Mouse (Mus musculus) heart, adult 18-20 months (tissue): Measurements from ENCODE around the gene Olfr315. TPM values are rescaled to one million over a fixed set of nuclear protein-coding genes. Genes with fewer than 3 reads are reported as not detected.
"Not testable (repeated sequence)": the region's sequence is repeated elsewhere in the genome, so short reads cannot be mapped to it uniquely, and the experiment has no call there.

Experiments used
- DNase-seq, 2 experiments: peaks; one replicate each; pipeline ENCODE4 v3.0.0; 2021 to 2022; ENCODE audit warnings: mixed read lengths in 1 of 2
- long read RNA-seq, 2 experiments: library from polyadenylated mRNA; stranded (forward); transcript quantifications; one replicate each; pipeline ENCODE4 v2.0.0; 2021
- total RNA-seq, 2 experiments: library from RNA; stranded (reverse); gene quantifications; 2 replicates each; pipeline ENCODE4 v1.2.3; 2021

Gene Olfr315
- not detected for total RNA-seq
- long read RNA-seq, experiment 1, result 0 reads
- long read RNA-seq, experiment 2, result 0 reads

- no peak for DNase-seq
Measured at GRCm38 (mm10) chr11:58772888-58773287, at the start of gene Olfr315. Olfr315 (plus strand) TSS chr11:58773188.

DNA sequence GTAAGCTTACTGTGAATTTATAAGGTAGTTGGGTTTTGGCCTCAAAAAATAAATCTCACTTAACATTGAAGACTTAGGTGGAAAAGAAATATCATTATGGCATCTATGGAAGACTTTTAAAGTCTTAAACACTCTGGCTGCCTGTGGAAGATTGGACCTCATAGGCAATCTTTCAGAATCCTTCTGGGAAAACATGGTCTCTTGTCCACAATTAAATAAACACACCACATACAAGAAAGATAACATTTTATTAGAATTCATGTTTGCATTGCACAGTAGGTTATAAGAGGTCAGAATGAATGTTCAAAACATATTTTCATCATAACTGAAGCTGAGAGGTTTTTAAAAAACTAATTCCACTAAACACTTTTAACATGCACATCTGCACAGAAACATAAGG is 49.1 kb upstream of the Olfr315 start, which contains the start of gene Olfr318:
Gene Olfr318, minus strand, starts transcription at position 101 of the 400 bp plus-strand sequence.
- DNase-seq, result no peak

- DNase-seq, result not testable (repeated sequence)
Measured at GRCm38 (mm10) chr11:58727896-58728650, 44.9 kb upstream of the Olfr315 start.

DNA sequence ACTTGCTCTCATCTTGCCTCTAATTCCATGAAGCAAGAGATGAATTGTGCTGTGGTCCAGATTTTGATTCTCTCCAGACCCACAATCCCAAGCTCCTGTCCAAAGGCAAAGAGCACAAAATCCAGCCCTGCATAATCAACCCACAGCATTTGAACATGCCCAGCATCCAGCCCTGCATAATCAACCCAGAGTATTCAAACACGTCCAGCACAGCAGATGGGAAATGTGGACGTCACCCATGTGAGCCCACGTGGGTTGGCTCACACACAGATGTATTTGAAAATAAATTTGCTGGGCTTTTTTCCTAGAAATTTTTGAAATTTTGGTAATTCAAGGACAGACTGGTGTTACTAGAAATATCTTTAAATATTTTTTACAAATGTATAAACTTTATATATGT is 39.6 kb upstream of the Olfr315 start:
- DNase-seq, result no peak

- no peak for DNase-seq
Measured at GRCm38 (mm10) chr11:58738792-58739262, 34.2 kb upstream of the Olfr315 start, which contains the start of gene Olfr317. Olfr317 (minus strand) TSS chr11:58739212.

- DNase-seq, result not testable (repeated sequence)
Measured at GRCm38 (mm10) chr11:58751096-58751495, 21.9 kb upstream of the Olfr315 start.

DNA sequence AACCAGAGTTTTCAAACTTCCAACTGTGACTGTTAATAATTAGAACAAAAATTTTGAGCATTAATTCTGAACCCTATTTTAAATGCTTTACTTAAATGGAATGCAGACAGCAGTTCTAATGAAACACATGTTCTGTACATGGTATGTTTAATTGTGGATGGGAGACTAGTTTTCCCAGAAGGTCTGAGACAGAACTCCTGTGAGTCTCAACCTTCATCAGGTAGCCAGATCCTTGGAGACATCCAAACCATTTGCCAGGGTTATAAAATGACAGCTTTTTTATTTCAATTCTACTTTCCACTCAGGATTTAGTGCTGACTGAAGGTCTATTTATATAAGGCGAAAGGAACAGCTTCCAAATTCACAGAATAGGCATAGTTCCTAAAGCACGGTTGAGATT is 20.6 kb upstream of the Olfr315 start, which contains the start of gene Olfr316:
Gene Olfr316, plus strand, starts transcription at position 301 of the 400 bp plus-strand sequence.
- no peak for DNase-seq

GRCm38 (mm10) chr11:58782480-58783089 is 9.6 kb downstream of the Olfr315 start, which contains the start of gene Olfr314:
Olfr314 (plus strand) TSS chr11:58782952.
- DNase-seq, result no peak

GRCm38 (mm10) chr11:58784182-58784581 is 11.2 kb downstream of the Olfr315 start:
- DNase-seq, result no peak

- DNase-seq, result no peak
Measured at GRCm38 (mm10) chr11:58787651-58788050, 14.7 kb downstream of the Olfr315 start.

DNA sequence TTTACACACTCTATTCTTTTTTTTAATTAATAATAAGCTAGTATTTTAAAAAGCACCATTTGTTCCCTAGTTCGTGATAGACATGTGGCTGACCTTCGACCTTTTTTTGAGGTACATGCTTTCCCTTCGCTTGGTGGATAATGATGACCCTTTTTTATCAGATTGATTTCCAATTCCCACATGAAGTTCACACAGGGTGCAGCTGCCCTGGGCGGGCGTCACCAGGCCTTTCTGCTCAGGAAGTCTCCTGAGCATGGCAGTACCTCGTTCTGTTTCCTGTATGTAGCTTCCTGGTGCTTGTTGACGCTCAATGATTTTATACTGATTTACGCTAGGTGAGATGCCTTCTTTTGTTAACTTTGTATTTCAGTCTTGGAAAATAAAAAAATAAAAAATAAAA is 15.4 kb downstream of the Olfr315 start:
- no peak for DNase-seq

DNA sequence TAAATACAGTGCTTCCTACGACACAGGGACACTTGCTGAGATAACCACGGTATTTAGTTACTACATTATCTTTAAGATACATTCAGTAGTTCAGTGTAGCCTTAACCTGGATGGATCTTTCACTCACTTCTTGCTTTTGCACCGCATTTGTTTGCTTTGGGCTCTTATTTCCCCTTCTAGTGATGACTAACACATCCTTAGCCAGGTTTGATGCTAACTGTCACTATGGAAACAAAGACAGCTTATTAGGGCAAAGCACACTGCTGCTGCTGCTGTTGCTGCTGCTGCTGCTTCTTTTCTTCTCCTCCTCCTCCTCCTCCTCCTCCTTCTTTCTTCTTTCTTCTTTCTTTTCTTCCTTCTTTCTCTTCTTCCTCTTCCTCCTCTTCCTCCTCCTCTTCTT is 16.5 kb downstream of the Olfr315 start:
- DNase-seq, result no peak

DNA sequence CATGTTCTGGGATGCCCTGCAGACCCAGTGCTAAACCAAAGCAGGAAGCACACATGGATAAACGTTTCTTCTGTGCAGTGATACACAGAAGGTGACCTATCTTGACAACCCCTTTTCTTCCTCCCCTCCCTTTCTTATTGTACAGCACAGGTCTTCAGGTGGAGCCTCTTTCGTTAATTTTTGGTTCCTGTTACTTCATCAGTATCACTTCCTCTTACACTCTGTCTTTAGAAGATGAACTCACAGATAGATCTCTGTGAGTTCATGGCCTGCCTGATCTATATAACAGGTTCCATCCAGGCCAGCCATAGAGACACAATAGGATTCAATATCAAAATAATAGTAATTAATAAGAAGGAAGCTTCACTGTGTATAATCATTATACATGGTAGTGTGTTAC is 17.1 kb downstream of the Olfr315 start:
- DNase-seq, result no peak

DNA sequence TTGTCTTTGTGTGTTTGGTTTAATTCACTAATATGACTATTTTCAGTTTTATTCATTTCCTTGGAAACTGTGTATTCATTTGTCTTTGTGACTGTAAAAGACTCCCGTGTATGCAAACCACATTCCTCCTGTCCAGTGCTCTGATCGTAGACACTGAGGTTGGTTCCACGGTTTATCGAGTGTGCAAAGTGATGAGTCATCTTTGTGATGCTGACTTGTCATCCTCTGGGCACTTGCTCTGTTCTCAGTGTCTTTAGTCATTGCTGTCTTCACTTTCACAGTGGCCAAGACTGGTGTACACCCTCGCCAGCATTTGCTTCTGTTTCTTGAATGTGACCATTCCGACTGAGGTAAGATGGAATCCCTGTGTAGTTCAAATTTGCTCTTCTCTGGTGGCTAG is 17.7 kb downstream of the Olfr315 start:
- no peak for DNase-seq

DNA sequence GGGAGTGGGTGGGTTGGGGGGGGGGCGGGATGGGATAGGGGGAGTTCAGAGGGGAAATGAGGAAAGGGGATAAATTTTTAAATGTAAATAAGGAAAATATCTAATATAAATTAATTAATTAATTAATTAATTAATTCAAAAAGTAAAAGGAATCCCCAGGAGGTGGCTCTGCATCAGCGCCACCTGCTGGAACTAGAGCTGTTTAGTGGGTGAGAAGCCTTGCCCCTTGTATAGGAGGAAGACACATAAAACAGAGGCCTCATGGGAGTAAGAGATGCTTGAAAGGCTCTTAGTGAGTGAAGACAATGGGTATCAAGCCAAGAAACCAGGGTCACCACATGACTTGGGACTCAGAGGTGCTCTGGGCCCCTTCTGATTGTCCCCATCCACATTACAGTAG is 22.9 kb downstream of the Olfr315 start:
- no peak for DNase-seq

GRCm38 (mm10) chr11:58796850-58797249 is 23.9 kb downstream of the Olfr315 start:
- DNase-seq, result no peak

DNA sequence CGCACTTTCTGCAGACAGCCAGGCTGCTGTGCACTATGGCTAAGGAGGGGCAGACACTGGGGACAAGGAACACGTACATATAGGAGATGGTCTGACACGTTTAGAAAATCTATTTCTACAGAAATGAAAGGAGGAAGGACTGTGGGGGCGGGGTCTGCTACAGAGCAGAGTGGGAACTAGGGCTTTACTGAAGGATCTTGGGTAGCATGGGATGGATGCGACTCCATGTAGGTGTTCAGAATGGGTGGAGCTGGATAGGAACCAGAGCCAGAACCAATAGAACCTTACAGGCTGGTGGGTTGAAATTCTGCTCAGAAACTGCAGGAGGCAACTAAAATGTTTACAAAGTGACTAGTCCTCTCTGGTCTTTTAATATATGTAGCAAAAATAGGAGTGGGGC is 26.8 kb downstream of the Olfr315 start:
- DNase-seq, result no peak

GRCm38 (mm10) chr11:58801558-58802228 is 28.7 kb downstream of the Olfr315 start, which contains the start of gene Fam183b:
Fam183b (minus strand) TSS chr11:58801960.
- peak; percentile 7 to 39 for DNase-seq

DNA sequence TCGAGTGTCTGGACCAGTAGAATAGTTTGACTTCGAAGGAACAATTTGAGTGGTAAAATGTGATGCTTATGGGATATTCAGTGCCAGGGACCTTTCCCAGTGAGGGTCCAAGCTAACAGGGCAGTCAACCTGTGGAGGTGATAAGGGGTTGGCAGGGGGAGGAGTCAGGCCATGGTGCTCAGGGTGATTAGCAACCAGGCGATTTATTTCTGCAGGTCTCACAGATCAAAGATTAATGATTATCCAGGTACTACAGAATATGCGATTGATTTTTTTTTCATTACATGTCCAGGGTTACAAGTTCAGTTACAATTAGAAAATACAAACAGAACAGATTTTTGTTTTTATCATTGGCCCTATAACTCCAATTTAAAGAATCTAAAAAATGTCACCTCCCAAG is 30.9 kb downstream of the Olfr315 start:
- no peak for DNase-seq

GRCm38 (mm10) chr11:58804393-58804792 is 31.4 kb downstream of the Olfr315 start:
- no peak for DNase-seq

- DNase-seq, result no peak
Measured at GRCm38 (mm10) chr11:58812001-58812400, 39.0 kb downstream of the Olfr315 start.

- not testable (repeated sequence) for DNase-seq
Measured at GRCm38 (mm10) chr11:58814700-58815099, 41.7 kb downstream of the Olfr315 start, which contains the start of gene Olfr313. Olfr313 (plus strand) TSS chr11:58815000.

GRCm38 (mm10) chr11:58815676-58816075 is 42.7 kb downstream of the Olfr315 start:
- no peak for DNase-seq
